Mouse (Mus musculus) neural tube, embryonic 14.5 days (tissue): ENCODE data around the gene Crmp1. TPM values are rescaled to one million over a fixed set of nuclear protein-coding genes. Genes with fewer than 3 reads are reported as not detected.

Experiments used
- ATAC-seq: fragments of 200-750 bp; cut with Nextera tagmentation; 2 replicates; pipeline ENCODE4 v1.8.0; 2017; ENCODE audit warnings: low read depth, mild to moderate bottlenecking, moderate TSS enrichment, moderate library complexity
- H3K27ac ChIP-seq: fragments of 300-500 bp; sonication (generic); 2 replicates; pipeline ENCODE4 v1.5.1; 2014; ENCODE audit warnings: low read depth, mild to moderate bottlenecking, control low read depth, low read length, moderate library complexity, mixed read lengths
- H3K27me3 ChIP-seq: fragments of 300-500 bp; sonication (generic); 2 replicates; pipeline ENCODE4 v1.6.1; 2014; ENCODE audit warnings: low read length; ENCODE audit not compliant: control insufficient read depth, insufficient read depth
- H3K36me3 ChIP-seq: fragments of 300-500 bp; sonication (generic); 2 replicates; pipeline ENCODE4 v1.6.1; 2014; ENCODE audit warnings: low read length, mixed read lengths; ENCODE audit not compliant: control insufficient read depth, insufficient read depth
- H3K4me1 ChIP-seq: fragments of 300-500 bp; sonication (generic); 2 replicates; pipeline ENCODE4 v1.6.1; 2014; ENCODE audit warnings: low read length; ENCODE audit not compliant: control insufficient read depth, insufficient read depth
- H3K4me2 ChIP-seq: fragments of 300-500 bp; sonication (generic); 2 replicates; pipeline ENCODE4 v1.6.1; 2014; ENCODE audit warnings: mild to moderate bottlenecking, low read depth, low read length, control low read depth
- H3K4me3 ChIP-seq: fragments of 300-500 bp; sonication (generic); 2 replicates; pipeline ENCODE4 v1.5.1; 2014; ENCODE audit warnings: low read depth, low read length, control low read depth, mixed read lengths
- H3K9ac ChIP-seq: fragments of 300-500 bp; sonication (generic); replicated peaks from 2 replicates; pipeline ENCODE4 v1.6.1; 2014; ENCODE audit warnings: low read depth, mild to moderate bottlenecking, control low read depth, low read length, mixed read lengths
- H3K9me3 ChIP-seq: fragments of 300-500 bp; sonication (generic); 2 replicates; pipeline ENCODE4 v1.6.1; 2016; ENCODE audit warnings: low read length; ENCODE audit not compliant: control insufficient read depth
- WGBS: fragments of 180-500 bp; shearing (Covaris S2); extraction: QIAGEN DNeasy Blood & Tissue Kit; methylation state at CpG from one replicate; pipeline ENCODE4 v1.1.7; 2014; 5-methylcytosine and 5-hydroxymethylcytosine counted together
- polyA plus RNA-seq: library from polyadenylated mRNA; unstranded; fragments of >200 nt; fragmentation: Nextera tagmentation; extraction: Ambion mirVana; gene quantifications from 2 replicates; pipeline ENCODE4 v1.2.1, GENCODE M21; 2014

Gene Crmp1
- polyA plus RNA-seq, result 908 and 937 TPM in 2 replicates

- ATAC-seq, result peak; percentile 87
- WGBS, result 2% methylated on average over 55 of the region's 56 CpGs
- Histone ChIP-seq H3K27ac (peak within 1 kb of the TSS; percentile 80), H3K36me3 (no peaks in the 10 kb centered on the region), H3K4me2 (peak within 1 kb of the TSS; percentile 94), H3K9ac (peak within 1 kb of the TSS; percentile 83), H3K9me3 (no peaks in the 10 kb centered on the region), H3K4me3 (peak within 1 kb of the TSS; percentile 81), H3K4me1 (peaks cover 20% of the 10 kb centered on the region; the same call in 1 of the 2 replicates), H3K27me3 (peaks cover 6% of the 10 kb centered on the region; the same call in 1 of the 2 replicates)
Measured at GRCm38 (mm10) chr5:37241651-37242151, at the start of gene Crmp1. Crmp1 (plus strand) TSS chr5:37241940.

GRCm38 (mm10) chr5:37196196-37196595, 45.5 kb upstream of the Crmp1 start:
- peak overlapping the region; percentile 58 for H3K27ac ChIP-seq
- no peak overlapping the region for H3K4me2 ChIP-seq
- H3K4me3 ChIP-seq, result no peak overlapping the region
- WGBS, result 72% methylated on average over 8 of the region's 8 CpGs
- no peak overlapping the region for H3K9ac ChIP-seq
- H3K27me3 ChIP-seq, result no peaks in the 10 kb centered on the region
- no peaks in the 10 kb centered on the region for H3K9me3 ChIP-seq
- H3K4me1 ChIP-seq, result peaks cover 32% of the 10 kb centered on the region
- no peak for ATAC-seq
- H3K36me3 ChIP-seq, result no peaks in the 10 kb centered on the region

GRCm38 (mm10) chr5:37196666-37197250, 45.0 kb upstream of the Crmp1 start:
- Histone ChIP-seq H3K9ac (0 out of 2 replicates have a peak overlapping the region, but pooled peaks have one; percentile 28), H3K4me1 (peaks cover 32% of the 10 kb centered on the region), H3K4me2 (no peak overlapping the region), H3K36me3 (no peaks in the 10 kb centered on the region), H3K27me3 (no peaks in the 10 kb centered on the region), H3K27ac (peak overlapping the region; percentile 73), H3K9me3 (no peaks in the 10 kb centered on the region), H3K4me3 (no peak overlapping the region)
- WGBS, result 25% methylated on average over 10 of the region's 10 CpGs
- peak; percentile 47; the same call in 1 of the 2 replicates for ATAC-seq

- H3K27ac ChIP-seq, result peak overlapping the region; percentile 73
- no peak overlapping the region for H3K4me2 ChIP-seq
- 51% methylated on average over 3 of the region's 3 CpGs for WGBS
- H3K36me3 ChIP-seq, result no peaks in the 10 kb centered on the region
- 0 out of 2 replicates have a peak overlapping the region, but pooled peaks have one; percentile 28 for H3K9ac ChIP-seq
- H3K9me3 ChIP-seq, result no peaks in the 10 kb centered on the region
- H3K4me3 ChIP-seq, result no peak overlapping the region
- no peaks in the 10 kb centered on the region for H3K27me3 ChIP-seq
- ATAC-seq, result no peak
- H3K4me1 ChIP-seq, result peaks cover 32% of the 10 kb centered on the region
Measured at GRCm38 (mm10) chr5:37197423-37197822, 44.3 kb upstream of the Crmp1 start.

- WGBS, result 26% methylated on average over 2 of the region's 2 CpGs
- peak overlapping the region; percentile 73 for H3K27ac ChIP-seq
- no peaks in the 10 kb centered on the region for H3K36me3 ChIP-seq
- H3K4me3 ChIP-seq, result no peak overlapping the region
- peak; percentile 68 for ATAC-seq
- no peak overlapping the region for H3K4me2 ChIP-seq
- no peak overlapping the region for H3K9ac ChIP-seq
- H3K9me3 ChIP-seq, result no peaks in the 10 kb centered on the region
- H3K4me1 ChIP-seq, result peaks cover 32% of the 10 kb centered on the region
- no peaks in the 10 kb centered on the region for H3K27me3 ChIP-seq
Measured at GRCm38 (mm10) chr5:37198011-37198688, 43.6 kb upstream of the Crmp1 start.

- no peak overlapping the region for H3K4me2 ChIP-seq
- H3K9ac ChIP-seq, result no peak overlapping the region
- no peaks in the 10 kb centered on the region for H3K9me3 ChIP-seq
- H3K4me1 ChIP-seq, result peaks cover 19% of the 10 kb centered on the region
- H3K36me3 ChIP-seq, result no peaks in the 10 kb centered on the region
- 10% methylated on average over 1 of the region's 1 CpGs for WGBS
- no peak for ATAC-seq
- no peak overlapping the region for H3K27ac ChIP-seq
- no peaks in the 10 kb centered on the region for H3K27me3 ChIP-seq
- H3K4me3 ChIP-seq, result no peak overlapping the region
Measured at GRCm38 (mm10) chr5:37202285-37202684, 39.5 kb upstream of the Crmp1 start.

- Histone ChIP-seq H3K36me3 (no peaks in the 10 kb centered on the region), H3K4me2 (no peak overlapping the region), H3K9ac (no peak overlapping the region), H3K9me3 (no peaks in the 10 kb centered on the region), H3K27ac (no peak overlapping the region), H3K4me3 (no peak overlapping the region), H3K27me3 (no peaks in the 10 kb centered on the region), H3K4me1 (0 out of 2 replicates have a peak, but pooled peaks cover 7% of the 10 kb centered on the region)
- no peak for ATAC-seq
- WGBS, result 79% methylated on average over 7 of the region's 7 CpGs
Measured at GRCm38 (mm10) chr5:37204886-37205285, 36.9 kb upstream of the Crmp1 start.

GRCm38 (mm10) chr5:37205420-37205819, 36.3 kb upstream of the Crmp1 start:
- Histone ChIP-seq H3K27ac (no peak overlapping the region), H3K4me2 (no peak overlapping the region), H3K4me3 (no peak overlapping the region), H3K27me3 (no peaks in the 10 kb centered on the region), H3K9ac (no peak overlapping the region), H3K4me1 (0 out of 2 replicates have a peak, but pooled peaks cover 7% of the 10 kb centered on the region), H3K9me3 (no peaks in the 10 kb centered on the region), H3K36me3 (no peaks in the 10 kb centered on the region)
- 76% methylated on average over 1 of the region's 1 CpGs for WGBS
- no peak for ATAC-seq

GRCm38 (mm10) chr5:37206364-37206763, 35.4 kb upstream of the Crmp1 start:
- Histone ChIP-seq H3K27me3 (no peaks in the 10 kb centered on the region), H3K4me3 (no peak overlapping the region), H3K27ac (no peak overlapping the region), H3K4me2 (no peak overlapping the region), H3K9ac (no peak overlapping the region), H3K4me1 (0 out of 2 replicates have a peak, but pooled peaks cover 7% of the 10 kb centered on the region), H3K36me3 (no peaks in the 10 kb centered on the region), H3K9me3 (no peaks in the 10 kb centered on the region)
- ATAC-seq, result no peak
- WGBS, result 72% methylated on average over 2 of the region's 2 CpGs
